Mouse (Mus musculus) heart, adult 2 months (tissue): Measurements from ENCODE around the gene Gm9376.
A peak's percentile ranks its signal among the peaks of the same experiment; 100 is the strongest.

Experiments used
- CTCF ChIP-seq: fragments of 200-600 bp; IDR thresholded peaks from 2 replicates; pipeline ENCODE4 v1.8.1; 2022; ENCODE audit warnings: antibody characterized with exemption, mild to moderate bottlenecking, moderate library complexity
- POLR2A ChIP-seq: fragments of 200-500 bp; IDR thresholded peaks from 2 replicates; pipeline ENCODE4 v1.6.1; 2011; ENCODE audit warnings: mild to moderate bottlenecking, low read depth, low read length, control low read depth; ENCODE audit not compliant: insufficient read depth

- 0 out of 2 replicates have a peak, but pooled peaks have one; percentile 9 for TF ChIP-seq CTCF
- no peak for TF ChIP-seq POLR2A
Observed at GRCm38 (mm10) chr14:118312664-118313063, 45.9 kb downstream of the Gm9376 start.
